Mouse (Mus musculus) intestine, embryonic 14.5 days (tissue): Measurements from ENCODE around the gene Copb2. TPM values are rescaled to one million over a fixed set of nuclear protein-coding genes. Genes with fewer than 3 reads are reported as not detected.

Experiments
- ATAC-seq: fragments of 200-750 bp; cut with Nextera tagmentation; replicated peaks from 2 replicates; pipeline ENCODE4 v1.8.0; 2017; ENCODE audit warnings: low read depth, moderate number of reproducible peaks, moderate TSS enrichment, moderate library complexity; ENCODE audit not compliant: low FRiP score, low TSS enrichment
- DNase-seq: peaks from one replicate; pipeline ENCODE4 v3.0.0-alpha.2; 2018; ENCODE audit warnings: low spot score
- H3K27ac ChIP-seq: fragments of 300-500 bp; sonication (generic); 2 replicates; pipeline ENCODE4 v1.5.1; 2014; ENCODE audit warnings: low read depth, mild to moderate bottlenecking, control low read depth
- H3K27me3 ChIP-seq: fragments of 300-500 bp; sonication (generic); replicated peaks from 2 replicates; pipeline ENCODE4 v1.6.1; 2014; ENCODE audit warnings: low read length, control low read depth; ENCODE audit not compliant: control insufficient read depth, insufficient read depth
- H3K36me3 ChIP-seq: fragments of 300-500 bp; sonication (generic); 2 replicates; pipeline ENCODE4 v1.6.1; 2014; ENCODE audit warnings: low read length, control low read depth; ENCODE audit not compliant: control insufficient read depth, insufficient read depth
- H3K4me1 ChIP-seq: fragments of 300-500 bp; sonication (generic); replicated peaks from 2 replicates; pipeline ENCODE4 v1.6.1; 2014; ENCODE audit warnings: low read length, control low read depth, mixed read lengths; ENCODE audit not compliant: control insufficient read depth, insufficient read depth
- H3K4me2 ChIP-seq: fragments of 300-500 bp; sonication (generic); 2 replicates; pipeline ENCODE4 v1.6.1; 2014; ENCODE audit warnings: low read length
- H3K4me3 ChIP-seq: fragments of 300-500 bp; sonication (generic); 2 replicates; pipeline ENCODE4 v1.5.1; 2014; ENCODE audit warnings: low read depth, low read length, control low read depth, mixed read lengths
- H3K9ac ChIP-seq: fragments of 300-500 bp; sonication (generic); 2 replicates; pipeline ENCODE4 v1.6.1; 2014; ENCODE audit warnings: mild to moderate bottlenecking, low read length
- H3K9me3 ChIP-seq: fragments of 300-500 bp; sonication (generic); 2 replicates; pipeline ENCODE4 v1.6.1; 2016; ENCODE audit warnings: low read length, control low read depth; ENCODE audit not compliant: control insufficient read depth
- WGBS: fragments of 180-500 bp; shearing (Covaris S2); extraction: QIAGEN DNeasy Blood & Tissue Kit; methylation state at CpG from one replicate; pipeline ENCODE4 v1.1.7; 2014; 5-methylcytosine and 5-hydroxymethylcytosine counted together
- polyA plus RNA-seq: library from polyadenylated mRNA; unstranded; fragments of >200 nt; fragmentation: Nextera tagmentation; extraction: Ambion mirVana; gene quantifications from 2 replicates; pipeline ENCODE4 v1.2.1, GENCODE M21; 2014

The Copb2 gene
- polyA plus RNA-seq, 1 experiment from 2014 or later: 157 TPM

GRCm38 (mm10) chr9:98535763-98536162 lies 27.8 kb upstream of the Copb2 start:
- no peak for DNase-seq
- no peaks in the 10 kb centered on the region for H3K36me3 ChIP-seq
- no peaks in the 10 kb centered on the region for H3K27me3 ChIP-seq
- H3K27ac ChIP-seq: no peak overlapping the region
- H3K4me2 ChIP-seq: no peak overlapping the region
- no peak overlapping the region for H3K9ac ChIP-seq
- H3K4me3 ChIP-seq: no peak overlapping the region
- H3K4me1 ChIP-seq: no peaks in the 10 kb centered on the region; the same call in 1 of the 2 replicates
- H3K9me3 ChIP-seq: no peaks in the 10 kb centered on the region
- ATAC-seq: no peak

- no peak overlapping the region for H3K9ac ChIP-seq
- WGBS: 27% methylated on average over 13 of the region's 13 CpGs
- no peaks in the 10 kb centered on the region for H3K27me3 ChIP-seq
- H3K9me3 ChIP-seq: no peaks in the 10 kb centered on the region
- no peaks in the 10 kb centered on the region; the same call in 1 of the 2 replicates for H3K4me1 ChIP-seq
- no peak overlapping the region for H3K27ac ChIP-seq
- H3K36me3 ChIP-seq: no peaks in the 10 kb centered on the region
- H3K4me2 ChIP-seq: peak overlapping the region; percentile 44
- peak overlapping the region; percentile 10; the same call in 1 of the 2 replicates for H3K4me3 ChIP-seq
- ATAC-seq: peak; percentile 81
- DNase-seq: peak; percentile 66
Measured at GRCm38 (mm10) chr9:98538017-98538712, 25.4 kb upstream of the Copb2 start.

- H3K27me3 ChIP-seq: no peaks in the 10 kb centered on the region
- ATAC-seq: peak; percentile 76; the same call in 1 of the 2 replicates
- no peaks in the 10 kb centered on the region for H3K36me3 ChIP-seq
- peak overlapping the region; percentile 10; the same call in 1 of the 2 replicates for H3K4me3 ChIP-seq
- no peak overlapping the region for H3K9ac ChIP-seq
- DNase-seq: no peak
- H3K27ac ChIP-seq: no peak overlapping the region
- no peaks in the 10 kb centered on the region; the same call in 1 of the 2 replicates for H3K4me1 ChIP-seq
- peak overlapping the region; percentile 44 for H3K4me2 ChIP-seq
- 6% methylated on average over 13 of the region's 13 CpGs for WGBS
- no peaks in the 10 kb centered on the region for H3K9me3 ChIP-seq
Measured at GRCm38 (mm10) chr9:98538713-98539360, 24.7 kb upstream of the Copb2 start.

GRCm38 (mm10) chr9:98544042-98544441 lies 19.5 kb upstream of the Copb2 start:
- no peak overlapping the region for H3K4me3 ChIP-seq
- H3K4me2 ChIP-seq: no peak overlapping the region
- H3K27ac ChIP-seq: no peak overlapping the region
- WGBS: 86% methylated on average over 3 of the region's 3 CpGs
- no peaks in the 10 kb centered on the region for H3K36me3 ChIP-seq
- no peaks in the 10 kb centered on the region for H3K27me3 ChIP-seq
- H3K4me1 ChIP-seq: no peaks in the 10 kb centered on the region
- no peak for DNase-seq
- no peaks in the 10 kb centered on the region for H3K9me3 ChIP-seq
- ATAC-seq: no peak
- H3K9ac ChIP-seq: no peak overlapping the region

GRCm38 (mm10) chr9:98583852-98584251 lies 20.3 kb downstream of the Copb2 start:
- H3K36me3 ChIP-seq: peaks cover 93% of the 10 kb centered on the region
- DNase-seq: no peak

GRCm38 (mm10) chr9:98600094-98600493 lies 36.6 kb downstream of the Copb2 start:
- Histone ChIP-seq H3K4me2 (no peak overlapping the region), H3K4me1 (peaks cover 11% of the 10 kb centered on the region; the same call in 1 of the 2 replicates), H3K27me3 (no peaks in the 10 kb centered on the region), H3K36me3 (peaks cover 28% of the 10 kb centered on the region), H3K27ac (no peak overlapping the region), H3K4me3 (no peak overlapping the region), H3K9ac (no peak overlapping the region), H3K9me3 (no peaks in the 10 kb centered on the region)
- DNase-seq: no peak
- ATAC-seq: no peak
- 78% methylated on average over 6 of the region's 6 CpGs for WGBS

More at GRCm38 (mm10) chr9:98583852-98584251, 20.3 kb downstream of the Copb2 start:
- Histone ChIP-seq H3K27me3 (no peaks in the 10 kb centered on the region), H3K4me2 (no peak overlapping the region), H3K27ac (no peak overlapping the region), H3K4me1 (no peaks in the 10 kb centered on the region), H3K9me3 (no peaks in the 10 kb centered on the region), H3K4me3 (no peak overlapping the region), H3K9ac (no peak overlapping the region)
- ATAC-seq: no peak
- WGBS: 90% methylated on average over 4 of the region's 4 CpGs

- peaks cover 11% of the 10 kb centered on the region; the same call in 1 of the 2 replicates for H3K4me1 ChIP-seq
- ATAC-seq (peak; percentile 93), DNase-seq (peak; percentile 86)
- WGBS: under 1% methylated on average over 44 of the region's 44 CpGs
- peak within 1 kb of the TSS; percentile 90 for H3K4me2 ChIP-seq
- no peak within 1 kb of the TSS for H3K27ac ChIP-seq
- H3K4me3 ChIP-seq: peak within 1 kb of the TSS; percentile 80
- H3K9ac ChIP-seq: peak within 1 kb of the TSS; percentile 65
- no peaks in the 10 kb centered on the region for H3K9me3 ChIP-seq
- peaks cover 22% of the 10 kb centered on the region for H3K36me3 ChIP-seq
- no peaks in the 10 kb centered on the region for H3K27me3 ChIP-seq
Measured at GRCm38 (mm10) chr9:98601156-98601836, 37.8 kb downstream of the Copb2 start, which contains the start of gene Mrps22. Mrps22 (minus strand) TSS chr9:98601660.

- peak overlapping the region; percentile 1; the same call in 1 of the 2 replicates for H3K9ac ChIP-seq
- H3K4me1 ChIP-seq: peaks cover 11% of the 10 kb centered on the region; the same call in 1 of the 2 replicates
- H3K27ac ChIP-seq: no peak overlapping the region
- peak overlapping the region; percentile 80 for H3K4me3 ChIP-seq
- DNase-seq (no peak), ATAC-seq (peak; percentile 47; the same call in 1 of the 2 replicates)
- H3K4me2 ChIP-seq: peak overlapping the region; percentile 90
- WGBS: 53% methylated on average over 11 of the region's 11 CpGs
- no peaks in the 10 kb centered on the region for H3K27me3 ChIP-seq
- H3K9me3 ChIP-seq: no peaks in the 10 kb centered on the region
- H3K36me3 ChIP-seq: peaks cover 16% of the 10 kb centered on the region
Measured at GRCm38 (mm10) chr9:98601837-98602359, 38.4 kb downstream of the Copb2 start.
